Mouse (Mus musculus) MEL (cell line): ENCODE data around the gene Krtap3-2.

Source experiments
- CTCF ChIP-seq, 3 experiments: IDR thresholded peaks in 2 of 3; conservative IDR thresholded peaks in 1 of 3; 2 replicates each; pipeline ENCODE4 v1.5.1; 2011 to 2012; ENCODE audit warnings: low read length in 3 of 3, low read depth in 2 of 3, mild to moderate bottlenecking in 2 of 3, improper control_type of control experiment in 1 of 3, inconsistent platforms in 1 of 3, mixed read lengths in 1 of 3, moderate library complexity in 1 of 3; ENCODE audit not compliant: control insufficient read depth in 1 of 3, insufficient read depth in 1 of 3, poor library complexity in 1 of 3, severe bottlenecking in 1 of 3
- RAD21 ChIP-seq: IDR thresholded peaks from 2 replicates; pipeline ENCODE4 v1.6.1; 2011; ENCODE audit warnings: mild to moderate bottlenecking, low read depth, low read length, improper control_type of control experiment

DNA sequence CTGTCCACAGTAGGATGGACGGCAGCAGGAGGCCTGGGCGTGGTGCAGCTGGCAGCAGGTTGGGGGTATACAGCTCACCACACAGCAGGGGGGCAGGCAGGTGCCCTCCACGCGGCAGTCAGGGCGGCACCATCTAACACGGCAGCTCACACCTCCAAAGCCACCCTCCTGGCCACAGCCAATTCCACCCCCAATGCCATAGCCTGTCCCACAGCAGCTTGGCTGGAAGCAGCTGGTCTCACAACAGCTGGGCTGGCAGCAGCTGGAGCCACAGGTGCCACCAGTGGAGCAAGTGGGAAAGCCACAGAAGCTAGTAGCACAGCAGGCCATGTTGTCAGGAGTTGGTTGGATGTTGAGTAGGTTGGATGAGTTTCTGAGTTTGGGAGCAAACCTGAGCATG, 24.0 kb upstream of the Krtap3-2 start, which contains the start of gene Krtap1-5:
- no peak for TF ChIP-seq CTCF (IDR thresholded peaks at IDR 0.05 in 2 of 3, conservative IDR thresholded peaks at IDR 0.05 in 1 of 3; ENCODE audit: control insufficient read depth in 1 of 3, insufficient read depth in 1 of 3, low read depth in 2 of 3, low read length in 3 of 3, poor library complexity in 1 of 3, severe bottlenecking in 1 of 3)
- no peak for TF ChIP-seq RAD21
